Mouse (Mus musculus) liver, embryonic 14.5 days (tissue): Measurements from ENCODE around the gene Osbpl6. TPM values are rescaled to one million over a fixed set of nuclear protein-coding genes. Genes with fewer than 3 reads are reported as not detected.

Experiments used
- ATAC-seq: fragments of 200-750 bp; cut with Nextera tagmentation; 2 replicates; pipeline ENCODE4 v1.8.0; 2017; ENCODE audit warnings: moderate number of reproducible peaks, mild to moderate bottlenecking, moderate library complexity; ENCODE audit not compliant: insufficient read depth
- DNase-seq, 3 experiments: peaks; one replicate each; pipeline ENCODE4 v3.0.0-alpha.2; 2012 to 2013; ENCODE audit warnings: low read depth in 3 of 3, low spot score in 3 of 3
- H3K27ac ChIP-seq: fragments of 300-500 bp; sonication (generic); 2 replicates; pipeline ENCODE4 v1.5.1; 2014; ENCODE audit warnings: moderate library complexity, mild to moderate bottlenecking, control low read depth, inconsistent platforms
- H3K27me3 ChIP-seq: fragments of 300-500 bp; sonication (generic); 2 replicates; pipeline ENCODE4 v1.6.1; 2014; ENCODE audit warnings: mild to moderate bottlenecking, low read length, moderate library complexity; ENCODE audit not compliant: control insufficient read depth, insufficient read depth
- H3K36me3 ChIP-seq: fragments of 300-500 bp; sonication (generic); replicated peaks from 2 replicates; pipeline ENCODE4 v1.6.1; 2014; ENCODE audit warnings: low read depth; ENCODE audit not compliant: control insufficient read depth, insufficient read depth
- H3K4me1 ChIP-seq, 2 experiments: fragments of 200-500 bp in 1 of 2; fragments of 300-500 bp in 1 of 2; sonication (generic) in 1 of 2; replicated peaks; 2 replicates each; pipeline ENCODE4 v1.6.1; 2012 to 2014; ENCODE audit warnings: antibody characterized with exemption in 1 of 2, inconsistent platforms in 1 of 2, low read length in 1 of 2; ENCODE audit not compliant: control insufficient read depth in 2 of 2, insufficient read depth in 2 of 2
- H3K4me2 ChIP-seq: fragments of 300-500 bp; sonication (generic); 2 replicates; pipeline ENCODE4 v1.6.1; 2014; ENCODE audit warnings: low read depth, mild to moderate bottlenecking, control low read depth, moderate library complexity
- H3K4me3 ChIP-seq, 2 experiments: fragments of 200-500 bp in 1 of 2; fragments of 300-500 bp in 1 of 2; sonication (generic) in 1 of 2; 2 replicates each; pipeline ENCODE4 v1.5.1; 2012 to 2014; ENCODE audit warnings: low read depth in 2 of 2, low read length in 2 of 2, mild to moderate bottlenecking in 2 of 2, control low read depth in 1 of 2, inconsistent platforms in 1 of 2, moderate library complexity in 1 of 2; ENCODE audit not compliant: insufficient read depth in 1 of 2
- H3K9ac ChIP-seq: fragments of 300-500 bp; sonication (generic); replicated peaks from 2 replicates; pipeline ENCODE4 v1.6.1; 2014; ENCODE audit warnings: mild to moderate bottlenecking, control low read depth, moderate library complexity
- H3K9me3 ChIP-seq: fragments of 300-500 bp; sonication (generic); 2 replicates; pipeline ENCODE4 v1.6.1; 2016; ENCODE audit warnings: low read length, mixed read lengths; ENCODE audit not compliant: control insufficient read depth
- CTCF ChIP-seq: IDR thresholded peaks from 2 replicates; pipeline ENCODE4 v1.5.1; 2016; ENCODE audit warnings: antibody characterized with exemption, low read depth, control low read depth
- EP300 ChIP-seq: IDR thresholded peaks from 2 replicates; pipeline ENCODE4 v1.6.1; 2016; ENCODE audit warnings: antibody characterized with exemption, low read depth
- WGBS: fragments of 180-500 bp; shearing (Covaris S2); extraction: QIAGEN DNeasy Blood & Tissue Kit; methylation state at CpG from one replicate; pipeline ENCODE4 v1.1.7; 2014; ENCODE audit not compliant: insufficient replicate concordance; 5-methylcytosine and 5-hydroxymethylcytosine counted together
- polyA plus RNA-seq, 2 experiments: library from polyadenylated mRNA; depleted of rRNA in 1 of 2; stranded (reverse) in 1 of 2; unstranded in 1 of 2; fragments of >200 nt; fragmentation: Nextera tagmentation in 1 of 2; extraction: Ambion mirVana in 1 of 2; gene quantifications; 2 replicates each; pipeline versions ENCODE4 v1.2.1 to v1.2.3; 2012 to 2014

Osbpl6 gene
- polyA plus RNA-seq, 2 experiments = 0.17 to 0.20 TPM

GRCm38 (mm10) chr2:76374544-76375206 is 31.6 kb upstream of the Osbpl6 start:
- Histone ChIP-seq H3K4me3 (no peak overlapping the region), H3K4me2 (no peak overlapping the region), H3K4me1 (peaks cover 9 to 11% of the 10 kb centered on the region in 2 experiments), H3K27ac (no peak overlapping the region), H3K9me3 (no peaks in the 10 kb centered on the region), H3K36me3 (peaks cover 41% of the 10 kb centered on the region), H3K9ac (no peak overlapping the region), H3K27me3 (no peaks in the 10 kb centered on the region)
- no peak for DNase-seq
- no peak for ATAC-seq
- TF ChIP-seq CTCF (no peak), EP300 (no peak)
- WGBS = 86% methylated on average over 6 of the region's 6 CpGs

GRCm38 (mm10) chr2:76378646-76379045 is 27.7 kb upstream of the Osbpl6 start:
- Histone ChIP-seq H3K4me3 (no peak overlapping the region), H3K27me3 (no peaks in the 10 kb centered on the region), H3K4me1 (no peaks in the 10 kb centered on the region), H3K4me2 (no peak overlapping the region), H3K9ac (no peak overlapping the region), H3K27ac (no peak overlapping the region), H3K9me3 (no peaks in the 10 kb centered on the region), H3K36me3 (peaks cover 51% of the 10 kb centered on the region)
- no peak for DNase-seq
- TF ChIP-seq EP300 (no peak), CTCF (no peak)
- WGBS = 91% methylated on average over 19 of the region's 19 CpGs
- ATAC-seq = no peak

- Histone ChIP-seq H3K36me3 (peaks cover 10% of the 10 kb centered on the region), H3K9ac (no peak overlapping the region), H3K9me3 (no peaks in the 10 kb centered on the region), H3K4me1 (no peaks in the 10 kb centered on the region), H3K4me2 (no peak overlapping the region), H3K4me3 (no peak overlapping the region), H3K27ac (no peak overlapping the region), H3K27me3 (no peaks in the 10 kb centered on the region)
- ATAC-seq = no peak
- TF ChIP-seq EP300 (no peak), CTCF (no peak)
- DNase-seq = no peak
Observed at GRCm38 (mm10) chr2:76386531-76386930, 19.8 kb upstream of the Osbpl6 start.

- Histone ChIP-seq H3K9ac (no peak overlapping the region), H3K4me1 (no peaks in the 10 kb centered on the region), H3K36me3 (no peaks in the 10 kb centered on the region), H3K4me2 (no peak overlapping the region), H3K27ac (no peak overlapping the region), H3K9me3 (no peaks in the 10 kb centered on the region), H3K27me3 (peaks cover 12% of the 10 kb centered on the region), H3K4me3 (no peak overlapping the region)
- ATAC-seq = no peak
- TF ChIP-seq CTCF (no peak), EP300 (no peak)
- DNase-seq = no peak
Observed at GRCm38 (mm10) chr2:76400178-76400577, 6.1 kb upstream of the Osbpl6 start.

- no peak for DNase-seq
- peaks cover 45% of the 10 kb centered on the region for H3K27me3 ChIP-seq
Observed at GRCm38 (mm10) chr2:76405596-76406150, 635 bp upstream of the Osbpl6 start.

More at GRCm38 (mm10) chr2:76405596-76406150, 635 bp upstream of the Osbpl6 start:
- Histone ChIP-seq H3K4me1 (no peaks in the 10 kb centered on the region), H3K9me3 (no peaks in the 10 kb centered on the region), H3K4me2 (peak overlapping the region; percentile 65), H3K27ac (no peak overlapping the region), H3K36me3 (no peaks in the 10 kb centered on the region), H3K4me3 (peak overlapping the region; percentile 8 to 58; a peak in 2 of 4 replicates), H3K9ac (no peak overlapping the region)
- 5% methylated on average over 15 of the region's 15 CpGs for whole genome bisulfite sequencing
- TF ChIP-seq EP300 = no peak
- no peak for TF ChIP-seq CTCF
- ATAC-seq = no peak
